Mouse (Mus musculus): ENCODE data around the gene Cfl2. TPM values are rescaled to one million over a fixed set of nuclear protein-coding genes. Genes with fewer than 3 reads are reported as not detected.
"Not testable (repeated sequence)": the region's sequence is repeated elsewhere in the genome, so short reads cannot be mapped to it uniquely, and the experiment has no call there.

Gene Cfl2
- polyA plus RNA-seq, 1 experiment from 2014 or later: 219 TPM

GRCm38 (mm10) chr12:54834925-54835447, 27.7 kb downstream of the Cfl2 start:
- Histone ChIP-seq H3K27ac (ENCODE audit: low read depth, low read length) (no peak overlapping the region), H3K9me3 (ENCODE audit: control insufficient read depth, low read length) (no peaks in the 10 kb centered on the region), H3K4me1 (ENCODE audit: control insufficient read depth, insufficient read depth, low read length) (0 out of 2 replicates have a peak, but pooled peaks cover 3% of the 10 kb centered on the region), H3K36me3 (ENCODE audit: control insufficient read depth, insufficient read depth, low read length) (no peaks in the 10 kb centered on the region), H3K4me2 (replicated peaks; ENCODE audit: low read depth, low read length) (peak overlapping the region; percentile 44), H3K4me3 (ENCODE audit: low read length) (peak overlapping the region; percentile 31), H3K27me3 (ENCODE audit: control insufficient read depth, insufficient read depth, low read length) (no peaks in the 10 kb centered on the region), H3K9ac (ENCODE audit: low read depth, low read length) (0 out of 2 replicates have a peak overlapping the region, but pooled peaks have one; percentile 5)
- 7% methylated on average over 11 of the region's 11 CpGs for WGBS
- ATAC-seq (ENCODE audit: low FRiP score, low TSS enrichment): peak; percentile 88

DNA sequence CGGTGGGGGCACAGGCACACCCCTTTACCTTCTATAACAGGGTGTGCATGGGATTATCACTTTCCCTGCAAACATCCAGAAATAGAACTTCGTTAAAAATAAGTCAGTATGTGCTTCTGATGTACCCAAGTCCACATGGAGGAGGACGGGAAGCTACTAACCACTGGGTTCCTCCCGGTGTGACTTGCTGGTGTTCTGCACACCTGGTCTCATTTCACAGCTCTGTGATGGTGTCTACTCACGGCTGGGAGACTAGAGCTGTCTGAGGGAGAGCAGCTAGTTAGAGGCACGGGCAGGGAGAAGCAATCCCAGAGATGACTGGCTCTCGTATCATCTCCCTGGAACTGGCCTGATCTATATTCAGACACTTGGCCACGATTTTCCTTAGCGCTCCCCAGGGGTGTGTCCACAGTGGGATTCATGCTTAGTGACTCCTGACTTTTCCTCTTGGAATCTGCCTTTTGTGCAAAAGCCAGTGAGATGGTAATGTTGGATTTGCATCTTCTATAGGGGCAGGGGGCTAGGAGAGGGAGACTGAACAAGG, 28.7 kb downstream of the Cfl2 start:
- ATAC-seq (ENCODE audit: low FRiP score, low TSS enrichment): no peak
- Histone ChIP-seq H3K9ac (ENCODE audit: low read depth, low read length) (no peak overlapping the region), H3K36me3 (ENCODE audit: control insufficient read depth, insufficient read depth, low read length) (no peaks in the 10 kb centered on the region), H3K27me3 (ENCODE audit: control insufficient read depth, insufficient read depth, low read length) (no peaks in the 10 kb centered on the region), H3K4me2 (replicated peaks; ENCODE audit: low read depth, low read length) (no peak overlapping the region), H3K27ac (ENCODE audit: low read depth, low read length) (no peak overlapping the region), H3K4me3 (ENCODE audit: low read length) (no peak overlapping the region), H3K4me1 (ENCODE audit: control insufficient read depth, insufficient read depth, low read length) (0 out of 2 replicates have a peak, but pooled peaks cover 3% of the 10 kb centered on the region), H3K9me3 (ENCODE audit: control insufficient read depth, low read length) (no peaks in the 10 kb centered on the region)
- WGBS: 69% methylated on average over 9 of the region's 9 CpGs

GRCm38 (mm10) chr12:54831927-54832326, 30.8 kb downstream of the Cfl2 start:
- H3K4me3 ChIP-seq (ENCODE audit: low read length); H3K27ac ChIP-seq (ENCODE audit: low read depth, low read length); H3K36me3 ChIP-seq (ENCODE audit: control insufficient read depth, insufficient read depth, low read length); H3K4me2 ChIP-seq (replicated peaks; ENCODE audit: low read depth, low read length); H3K27me3 ChIP-seq (ENCODE audit: control insufficient read depth, insufficient read depth, low read length); H3K9me3 ChIP-seq (ENCODE audit: control insufficient read depth, low read length); ATAC-seq (ENCODE audit: low FRiP score, low TSS enrichment); H3K4me1 ChIP-seq (ENCODE audit: control insufficient read depth, insufficient read depth, low read length); H3K9ac ChIP-seq (ENCODE audit: low read depth, low read length): not testable (repeated sequence)
- WGBS: 80% methylated on average over 1 of the region's 1 CpGs

DNA sequence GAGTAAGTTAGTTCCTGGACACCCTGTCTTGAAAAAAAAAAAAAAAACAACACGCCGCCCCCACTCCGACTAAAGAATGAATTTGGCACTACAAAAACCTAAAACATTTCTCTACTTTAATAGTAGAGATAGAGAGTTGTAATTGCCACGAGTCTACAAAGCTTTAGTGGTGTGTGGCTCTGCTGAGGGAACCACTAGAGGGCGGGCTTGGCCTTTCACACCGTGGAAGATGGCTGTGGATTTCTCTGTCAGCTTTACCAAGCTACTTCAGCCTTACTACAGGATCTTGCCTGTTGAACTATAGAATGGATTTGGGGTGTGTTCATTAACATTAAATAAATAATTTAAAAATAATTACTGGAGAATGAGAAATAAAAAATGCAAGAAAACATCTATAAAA, 32.1 kb downstream of the Cfl2 start:
- no peaks in the 10 kb centered on the region for H3K27me3 ChIP-seq (ENCODE audit: control insufficient read depth, insufficient read depth, low read length)
- no peaks in the 10 kb centered on the region for H3K9me3 ChIP-seq (ENCODE audit: control insufficient read depth, low read length)
- 0 out of 2 replicates have a peak, but pooled peaks cover 3% of the 10 kb centered on the region for H3K4me1 ChIP-seq (ENCODE audit: control insufficient read depth, insufficient read depth, low read length)
- H3K4me2 ChIP-seq (replicated peaks; ENCODE audit: low read depth, low read length): no peak overlapping the region
- H3K9ac ChIP-seq (ENCODE audit: low read depth, low read length): no peak overlapping the region
- ATAC-seq (ENCODE audit: low FRiP score, low TSS enrichment): peak; percentile 71; the same call in 1 of the 2 replicates
- WGBS: 18% methylated on average over 6 of the region's 6 CpGs
- H3K27ac ChIP-seq (ENCODE audit: low read depth, low read length): no peak overlapping the region
- H3K36me3 ChIP-seq (ENCODE audit: control insufficient read depth, insufficient read depth, low read length): no peaks in the 10 kb centered on the region
- no peak overlapping the region for H3K4me3 ChIP-seq (ENCODE audit: low read length)

DNA sequence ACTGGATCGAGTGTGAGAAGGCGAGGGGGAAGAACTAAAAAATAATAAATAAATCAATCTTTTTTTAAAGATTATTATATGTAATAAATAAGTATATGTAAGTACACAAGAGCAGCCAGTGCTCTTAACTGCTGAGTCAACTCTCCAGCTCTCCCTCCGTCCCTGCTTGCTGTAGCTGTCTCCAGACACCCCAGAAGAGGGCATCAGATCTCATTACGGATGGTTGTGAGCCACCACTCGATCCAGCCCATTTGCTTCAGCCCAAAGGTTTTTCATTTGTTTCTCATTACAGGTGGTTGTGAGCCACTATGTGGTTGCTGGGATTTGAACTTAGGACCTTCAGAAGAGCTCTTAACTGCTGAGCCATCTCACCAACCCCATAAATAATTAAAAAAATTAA, 32.8 kb downstream of the Cfl2 start:
- ATAC-seq (ENCODE audit: low FRiP score, low TSS enrichment): no peak
- 59% methylated on average over 5 of the region's 5 CpGs for WGBS
- Histone ChIP-seq H3K27ac (ENCODE audit: low read depth, low read length) (no peak overlapping the region), H3K9me3 (ENCODE audit: control insufficient read depth, low read length) (no peaks in the 10 kb centered on the region), H3K4me3 (ENCODE audit: low read length) (no peak overlapping the region), H3K27me3 (ENCODE audit: control insufficient read depth, insufficient read depth, low read length) (no peaks in the 10 kb centered on the region), H3K9ac (ENCODE audit: low read depth, low read length) (no peak overlapping the region), H3K4me2 (replicated peaks; ENCODE audit: low read depth, low read length) (no peak overlapping the region), H3K4me1 (ENCODE audit: control insufficient read depth, insufficient read depth, low read length) (0 out of 2 replicates have a peak, but pooled peaks cover 2% of the 10 kb centered on the region), H3K36me3 (ENCODE audit: control insufficient read depth, insufficient read depth, low read length) (no peaks in the 10 kb centered on the region)

- Histone ChIP-seq H3K9me3 (ENCODE audit: control insufficient read depth, low read length) (no peaks in the 10 kb centered on the region), H3K9ac (ENCODE audit: low read depth, low read length) (no peak overlapping the region), H3K36me3 (ENCODE audit: control insufficient read depth, insufficient read depth, low read length) (no peaks in the 10 kb centered on the region), H3K4me3 (ENCODE audit: low read length) (no peak overlapping the region), H3K4me1 (ENCODE audit: control insufficient read depth, insufficient read depth, low read length) (no peaks in the 10 kb centered on the region), H3K4me2 (replicated peaks; ENCODE audit: low read depth, low read length) (no peak overlapping the region), H3K27ac (ENCODE audit: low read depth, low read length) (no peak overlapping the region), H3K27me3 (ENCODE audit: control insufficient read depth, insufficient read depth, low read length) (no peaks in the 10 kb centered on the region)
- ATAC-seq (ENCODE audit: low FRiP score, low TSS enrichment): no peak
- WGBS: 75% methylated on average over 1 of the region's 1 CpGs
Observed at GRCm38 (mm10) chr12:54828043-54828442, 34.6 kb downstream of the Cfl2 start.

GRCm38 (mm10) chr12:54825202-54825601, 37.5 kb downstream of the Cfl2 start:
- no peaks in the 10 kb centered on the region for H3K4me1 ChIP-seq (ENCODE audit: control insufficient read depth, insufficient read depth, low read length)
- 97% methylated on average over 3 of the region's 3 CpGs for WGBS
- H3K4me2 ChIP-seq (replicated peaks; ENCODE audit: low read depth, low read length): no peak overlapping the region
- no peaks in the 10 kb centered on the region for H3K27me3 ChIP-seq (ENCODE audit: control insufficient read depth, insufficient read depth, low read length)
- H3K36me3 ChIP-seq (ENCODE audit: control insufficient read depth, insufficient read depth, low read length): no peaks in the 10 kb centered on the region
- no peak overlapping the region for H3K9ac ChIP-seq (ENCODE audit: low read depth, low read length)
- no peak for ATAC-seq (ENCODE audit: low FRiP score, low TSS enrichment)
- no peak overlapping the region for H3K27ac ChIP-seq (ENCODE audit: low read depth, low read length)
- no peaks in the 10 kb centered on the region for H3K9me3 ChIP-seq (ENCODE audit: control insufficient read depth, low read length)
- H3K4me3 ChIP-seq (ENCODE audit: low read length): no peak overlapping the region

DNA sequence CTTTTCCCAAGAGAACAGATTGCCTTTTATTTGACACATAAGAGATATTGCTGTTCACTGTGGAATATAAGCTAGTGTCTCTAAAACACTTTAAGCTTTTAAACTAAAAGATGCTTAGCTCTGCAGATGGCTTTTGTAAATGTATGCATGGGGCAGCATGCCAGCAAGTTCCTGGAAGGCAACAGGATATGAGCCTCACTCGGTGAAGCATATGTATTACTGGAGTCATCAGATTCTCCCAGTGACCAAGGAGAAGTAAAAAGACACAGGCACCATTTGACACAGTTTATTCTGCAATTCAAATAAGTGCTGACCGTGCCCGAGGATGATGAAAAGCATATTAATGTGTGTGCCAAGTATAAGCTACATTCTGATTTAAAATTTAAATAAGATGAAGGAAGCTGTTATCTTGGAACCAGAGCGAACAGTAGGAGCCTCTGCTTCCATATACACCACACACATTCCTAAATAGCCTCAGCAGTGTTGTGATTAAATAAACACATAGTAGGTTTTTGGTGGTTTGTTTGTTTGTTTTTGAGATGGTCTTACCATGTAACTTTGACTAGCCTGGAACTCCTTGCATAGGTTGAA, 39.7 kb downstream of the Cfl2 start:
- Histone ChIP-seq H3K9me3 (ENCODE audit: control insufficient read depth, low read length) (no peaks in the 10 kb centered on the region), H3K4me3 (ENCODE audit: low read length) (no peak overlapping the region), H3K27ac (ENCODE audit: low read depth, low read length) (no peak overlapping the region), H3K36me3 (ENCODE audit: control insufficient read depth, insufficient read depth, low read length) (no peaks in the 10 kb centered on the region), H3K4me2 (replicated peaks; ENCODE audit: low read depth, low read length) (no peak overlapping the region), H3K27me3 (ENCODE audit: control insufficient read depth, insufficient read depth, low read length) (no peaks in the 10 kb centered on the region), H3K9ac (ENCODE audit: low read depth, low read length) (no peak overlapping the region), H3K4me1 (ENCODE audit: control insufficient read depth, insufficient read depth, low read length) (no peaks in the 10 kb centered on the region)
- no peak for ATAC-seq (ENCODE audit: low FRiP score, low TSS enrichment)
- 65% methylated on average over 4 of the region's 4 CpGs for WGBS

GRCm38 (mm10) chr12:54820684-54821161, 42.0 kb downstream of the Cfl2 start:
- 42% methylated on average over 2 of the region's 2 CpGs for WGBS
- no peak for ATAC-seq (ENCODE audit: low FRiP score, low TSS enrichment)
- no peak overlapping the region for H3K27ac ChIP-seq (ENCODE audit: low read depth, low read length)

More at GRCm38 (mm10) chr12:54820684-54821161, 42.0 kb downstream of the Cfl2 start:
- Histone ChIP-seq H3K9me3 (ENCODE audit: control insufficient read depth, low read length) (no peaks in the 10 kb centered on the region), H3K27me3 (ENCODE audit: control insufficient read depth, insufficient read depth, low read length) (no peaks in the 10 kb centered on the region), H3K36me3 (ENCODE audit: control insufficient read depth, insufficient read depth, low read length) (no peaks in the 10 kb centered on the region), H3K4me3 (ENCODE audit: low read length) (no peak overlapping the region), H3K4me1 (ENCODE audit: control insufficient read depth, insufficient read depth, low read length) (no peaks in the 10 kb centered on the region), H3K9ac (ENCODE audit: low read depth, low read length) (no peak overlapping the region), H3K4me2 (replicated peaks; ENCODE audit: low read depth, low read length) (no peak overlapping the region)
